In genomic region chr4:114684844-114685382, GRCm38 (mm10) we compare ENCODE assay signal across 21 mouse cellular contexts.
DNase-seq lines count a peak whose midpoint lies in the region; ATAC-seq lines count a peak whose summit lies in the region.
"Had no signal": no experiment of that assay in that cellular context is flagged by ENCODE, and none has a peak within 500 bp of the region (broad histone marks: within the 10 kb centered on the region; RNA-seq: fewer than 3 reads in every experiment).

No protein-coding gene starts in this region.

- peaks cover 18% of the 10 kb centered on the region for H3K4me1 ChIP-seq in heart, embryonic 10.5 days
- peaks cover 82% of the 10 kb centered on the region for H3K4me1 ChIP-seq in embryonic facial prominence, embryonic 10.5 days
- H3K4me1 ChIP-seq in embryonic facial prominence, embryonic 12.5 days, result peaks cover 60% of the 10 kb centered on the region

- no peak for ATAC-seq in embryonic facial prominence, embryonic 12.5 days (ENCODE audit: insufficient number of reproducible peaks, insufficient read depth, low FRiP score, low TSS enrichment)
- ATAC-seq: Patski had no signal

- 63% methylated on average over 7 of the region's 7 CpGs for WGBS in heart, embryonic 10.5 days
- WGBS in embryonic facial prominence, embryonic 10.5 days, result 34% methylated on average over 7 of the region's 7 CpGs
- 34% methylated on average over 7 of the region's 7 CpGs for WGBS in embryonic facial prominence, embryonic 12.5 days

- 0 out of 2 replicates have a peak overlapping the region, but pooled peaks have one; percentile 40 for H3K4me2 ChIP-seq in embryonic facial prominence, embryonic 12.5 days (replicated peaks)

- peak; percentile 44 for DNase-seq in embryo, embryonic 11 days
- no peak for DNase-seq in embryo, embryonic 9.5 days (ENCODE audit: extremely low spot score)
- peak; percentile 68 for DNase-seq in heart, embryonic 10.5 days (ENCODE audit: low spot score)
- DNase-seq in heart, adult 9 months (ENCODE audit: low spot score in 2 of 2), result no peak
- peak; percentile 37 for DNase-seq in embryonic facial prominence, embryonic 10.5 days (ENCODE audit: low spot score)
- no peak for DNase-seq in natural killer cell, adult 2 months (ENCODE audit: low spot score in 2 of 2)
- no peak for DNase-seq in adrenal gland, postnatal 36 days
- DNase-seq: cerebellum, adult 11 months; cerebellum, adult 2 months; kidney, adult 11 months; kidney, adult 8-10 months had no signal

- H3K9ac ChIP-seq in embryonic facial prominence, embryonic 12.5 days, result no peak overlapping the region
- H3K9ac ChIP-seq: embryonic facial prominence, embryonic 15.5 days; forebrain, embryonic 12.5 days; heart, embryonic 12.5 days; heart, embryonic 15.5 days; kidney, embryonic 15.5 days had no signal

- no peaks in the 10 kb centered on the region for H3K9me3 ChIP-seq in heart, embryonic 10.5 days
- no peaks in the 10 kb centered on the region for H3K9me3 ChIP-seq in embryonic facial prominence, embryonic 10.5 days
- H3K9me3 ChIP-seq in embryonic facial prominence, embryonic 12.5 days, result no peaks in the 10 kb centered on the region
- H3K9me3 ChIP-seq: embryonic facial prominence, embryonic 15.5 days; forebrain, embryonic 12.5 days; heart, embryonic 12.5 days; heart, embryonic 15.5 days; hindbrain, embryonic 10.5 days; hindbrain, embryonic 13.5 days; kidney, embryonic 15.5 days had no signal

- no peak overlapping the region for H3K4me3 ChIP-seq in heart, embryonic 10.5 days
- H3K4me3 ChIP-seq in embryonic facial prominence, embryonic 10.5 days, result no peak overlapping the region
- H3K4me3 ChIP-seq in embryonic facial prominence, embryonic 12.5 days, result no peak overlapping the region
- H3K4me3 ChIP-seq: forebrain, embryonic 12.5 days; heart, embryonic 12.5 days; heart, embryonic 15.5 days; hindbrain, embryonic 13.5 days; kidney, embryonic 15.5 days had no signal

- H3K27ac ChIP-seq in heart, embryonic 10.5 days, result no peak overlapping the region
- H3K27ac ChIP-seq in embryonic facial prominence, embryonic 10.5 days (replicated peaks), result peak overlapping the region; percentile 55
- H3K27ac ChIP-seq in embryonic facial prominence, embryonic 12.5 days, result no peak overlapping the region
- H3K27ac ChIP-seq: embryonic facial prominence, embryonic 15.5 days; forebrain, embryonic 12.5 days; heart, embryonic 15.5 days; hindbrain, embryonic 13.5 days; kidney, embryonic 15.5 days had no signal

- H3K36me3 ChIP-seq in heart, embryonic 10.5 days, result no peaks in the 10 kb centered on the region
- H3K36me3 ChIP-seq in embryonic facial prominence, embryonic 10.5 days (replicated peaks), result no peaks in the 10 kb centered on the region
- no peaks in the 10 kb centered on the region for H3K36me3 ChIP-seq in embryonic facial prominence, embryonic 12.5 days
- H3K36me3 ChIP-seq: embryonic facial prominence, embryonic 15.5 days; forebrain, embryonic 12.5 days; G1E; heart, embryonic 12.5 days; heart, embryonic 15.5 days; hindbrain, embryonic 10.5 days; hindbrain, embryonic 13.5 days; kidney, embryonic 15.5 days had no signal

- peaks cover 53% of the 10 kb centered on the region for H3K27me3 ChIP-seq in heart, embryonic 10.5 days (ENCODE audit: insufficient read depth, poor library complexity, severe bottlenecking)
- H3K27me3 ChIP-seq in embryonic facial prominence, embryonic 10.5 days (replicated peaks; ENCODE audit: low read depth, poor library complexity, severe bottlenecking), result peaks cover 86% of the 10 kb centered on the region
- peaks cover 20% of the 10 kb centered on the region for H3K27me3 ChIP-seq in embryonic facial prominence, embryonic 12.5 days
- H3K27me3 ChIP-seq: Patski had no signal

Comparison
In these comparisons a context has a peak if more than half of its experiments do, and no peak if none do; other contexts are left out.
1. DNase-seq: peak in embryo, embryonic 11 days (single experiment), heart, embryonic 10.5 days (single experiment) and embryonic facial prominence, embryonic 10.5 days (single experiment); none in embryo, embryonic 9.5 days (single experiment), heart, adult 9 months (0 of 2), natural killer cell, adult 2 months (0 of 2) and adrenal gland, postnatal 36 days (0 of 2).